Mouse (Mus musculus) brain, embryonic 14.5 days (tissue): ENCODE measurements at regions not wholly inside any gene's neighbourhood (a gene's known extent, or its start where the extent isn't known, plus 50 kb on each side); places are given as distances from the start of the nearest gene placed in this dataset.

Source experiments
- CTCF ChIP-seq: fragments of 200-500 bp; IDR thresholded peaks from 2 replicates; pipeline ENCODE4 v1.5.1; 2012; ENCODE audit warnings: inconsistent platforms, mild to moderate bottlenecking, moderate library complexity, borderline replicate concordance; ENCODE audit not compliant: insufficient read depth, insufficient read length; ENCODE audit errors: extremely low read depth
- POLR2A ChIP-seq: fragments of 200-500 bp; IDR thresholded peaks from 2 replicates; pipeline ENCODE4 v1.6.1; 2012; ENCODE audit warnings: mild to moderate bottlenecking, inconsistent platforms, borderline replicate concordance; ENCODE audit not compliant: poor library complexity, insufficient read depth, insufficient read length, severe bottlenecking; ENCODE audit errors: extremely low read depth

DNA sequence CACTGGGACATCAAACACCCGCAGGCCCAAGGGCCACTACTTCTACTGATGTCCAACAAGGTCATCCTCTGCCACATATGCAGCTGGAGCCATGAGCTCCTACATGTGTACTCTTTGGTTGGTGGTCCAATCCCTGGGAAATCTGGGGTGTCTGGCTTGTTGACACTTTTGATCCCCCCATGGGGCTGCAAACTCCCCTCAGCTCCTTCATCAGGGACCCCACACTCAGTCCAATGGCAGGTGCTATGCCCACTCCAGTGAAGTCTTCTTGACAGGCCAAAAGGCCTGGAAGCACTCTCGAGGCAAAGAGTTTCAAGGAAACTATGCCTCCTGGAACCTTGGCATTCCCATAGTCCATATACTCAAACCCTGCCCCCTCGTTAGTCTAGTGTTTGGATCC, 570.8 kb upstream of the Smc2 start:
- no peak for TF ChIP-seq CTCF
- TF ChIP-seq POLR2A = no peak
